Mouse (Mus musculus): ENCODE measurements around the gene Irx5. TPM values are rescaled to one million over a fixed set of nuclear protein-coding genes. Genes with fewer than 3 reads are reported as not detected.

Gene Irx5
- polyA plus RNA-seq, 1 experiment from 2014 or later, result 7.5 TPM

DNA sequence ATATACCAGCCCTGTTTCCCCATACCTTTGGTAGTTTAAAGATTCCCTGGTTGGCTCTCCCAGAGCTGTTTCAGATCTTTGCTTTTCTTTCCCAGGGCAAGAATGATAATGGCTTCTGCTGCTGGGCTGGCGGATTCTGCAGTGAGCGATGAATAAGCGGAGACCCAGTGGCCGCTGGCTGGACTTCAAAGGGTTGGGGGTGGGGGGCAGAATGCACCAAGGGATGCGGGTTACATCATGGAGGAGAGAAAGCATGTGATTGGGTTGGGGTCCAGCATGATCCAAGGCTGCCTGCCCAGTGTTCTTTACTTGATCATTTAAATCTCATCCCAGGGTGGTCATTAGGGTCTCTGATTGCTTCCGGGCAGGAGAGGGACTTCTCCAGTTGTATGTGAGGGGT, 56.2 kb downstream of the Irx5 start:
- Histone ChIP-seq H3K27ac (no peak overlapping the region), H3K9ac (no peak overlapping the region), H3K4me3 (replicated peaks) (no peak overlapping the region), H3K4me2 (no peak overlapping the region), H3K36me3 (replicated peaks) (no peaks in the 10 kb centered on the region), H3K27me3 (peaks cover 9% of the 10 kb centered on the region), H3K4me1 (peaks cover 8% of the 10 kb centered on the region; the same call in 1 of the 2 replicates), H3K9me3 (no peaks in the 10 kb centered on the region)
- no peak for ATAC-seq (ENCODE audit: low FRiP score)
- WGBS, result 73% methylated on average over 6 of the region's 6 CpGs

DNA sequence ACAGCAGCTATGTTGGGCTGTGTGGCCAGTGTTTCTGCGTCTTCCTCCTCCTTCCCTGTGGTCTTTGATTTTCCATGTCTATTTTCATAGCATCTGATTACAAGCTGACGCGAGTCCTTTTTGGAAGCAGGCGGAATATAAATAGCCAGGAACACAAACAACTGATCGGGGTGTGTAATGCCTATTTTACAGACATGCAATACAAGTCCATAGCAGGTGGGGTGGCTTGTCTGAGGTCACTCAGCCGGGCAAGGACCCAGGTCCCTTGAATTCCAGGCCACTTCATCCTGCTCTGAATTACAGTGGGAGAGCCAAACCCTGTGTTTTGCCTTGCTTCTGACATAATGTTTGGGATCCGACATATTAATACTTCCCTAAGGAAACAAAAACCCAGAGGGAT, 63.2 kb downstream of the Irx5 start:
- Histone ChIP-seq H3K4me1 (no peaks in the 10 kb centered on the region), H3K9me3 (no peaks in the 10 kb centered on the region), H3K4me3 (replicated peaks) (no peak overlapping the region), H3K36me3 (replicated peaks) (no peaks in the 10 kb centered on the region), H3K27me3 (peaks cover 5% of the 10 kb centered on the region; the same call in 1 of the 2 replicates), H3K4me2 (no peak overlapping the region), H3K9ac (no peak overlapping the region), H3K27ac (no peak overlapping the region)
- ATAC-seq (ENCODE audit: low FRiP score), result no peak
- WGBS, result 87% methylated on average over 7 of the region's 7 CpGs

Measured in forebrain, embryonic 12.5 days (tissue).